Mouse (Mus musculus): ENCODE measurements at regions not wholly inside any gene's neighbourhood (a gene's known extent, or its start where the extent isn't known, plus 50 kb on each side); places are given as distances from the start of the nearest gene placed in this dataset.

- no peak for TF ChIP-seq CTCF (IDR thresholded peaks at IDR 0.05; ENCODE audit: low read depth, low read length)
- TF ChIP-seq GATA1 (IDR thresholded peaks at IDR 0.05; ENCODE audit: borderline replicate concordance, low read length) = no peak
- TF ChIP-seq TAL1 (conservative IDR thresholded peaks at IDR 0.05; ENCODE audit: low read depth, low read length) = no peak
- TF ChIP-seq POLR2AphosphoS5 (IDR thresholded peaks at IDR 0.05; ENCODE audit: insufficient replicate concordance, low read depth, low read length) = no peak
- TF ChIP-seq GATA2 (IDR thresholded peaks at IDR 0.05; ENCODE audit: borderline replicate concordance, low read depth, low read length) = no peak
These were observed 400.4 kb upstream of the Mtpn start for GRCm38 (mm10) chr6:35940071-35940470.
